Mouse (Mus musculus) CD4-positive, CD25-positive, alpha-beta regulatory T cell, adult 4 months (primary cell): Measurements from ENCODE around the gene Pbld2. TPM values are rescaled to one million over a fixed set of nuclear protein-coding genes. Genes with fewer than 3 reads are reported as not detected.
"Not testable (repeated sequence)": the region's sequence is repeated elsewhere in the genome, so short reads cannot be mapped to it uniquely, and the experiment has no call there.

Experiments used
- ATAC-seq: one replicate; pipeline ENCODE4 v1.8.0; 2017
- polyA plus RNA-seq, 2 experiments: library from polyadenylated mRNA; unstranded; fragments of 100-300 nt; shearing (Covaris generic); gene quantifications; one replicate each; pipeline ENCODE4 v1.2.1; 2017

Pbld2 gene
- polyA plus RNA-seq, 2 experiments from 2014 or later, result 0.46 to 0.95 TPM

DNA sequence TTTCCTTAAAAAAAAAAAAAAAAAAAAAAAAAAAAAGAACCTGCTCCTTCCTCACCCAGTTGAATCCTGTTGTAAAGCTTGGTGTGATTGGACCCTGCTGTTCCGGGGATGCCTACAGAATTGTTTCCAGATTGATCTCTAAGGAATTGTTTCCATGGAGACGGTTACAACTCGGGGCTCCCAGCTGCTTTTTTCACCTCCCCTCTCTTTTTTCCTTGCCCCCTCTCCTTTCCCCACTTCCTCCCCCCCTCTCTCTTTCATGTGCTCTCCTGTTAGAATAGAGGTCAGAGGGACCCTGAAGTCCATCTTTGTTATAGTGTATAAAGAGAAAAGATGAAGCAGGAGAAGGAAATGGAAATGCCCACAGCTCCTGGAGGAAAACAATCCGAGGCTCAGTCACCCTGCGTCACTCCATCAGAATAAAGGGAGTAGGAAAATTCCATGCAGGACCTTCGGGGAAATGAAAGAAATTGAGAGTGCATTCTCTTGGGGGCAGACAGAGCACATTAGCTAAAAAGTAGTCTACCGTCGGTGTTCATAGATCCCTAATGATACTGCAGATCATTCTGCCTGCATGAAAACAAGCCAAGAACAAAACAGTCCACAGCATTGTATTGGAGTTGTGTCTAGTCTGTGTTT is 2.2 kb downstream of the Pbld2 start:
- no peak for ATAC-seq

DNA sequence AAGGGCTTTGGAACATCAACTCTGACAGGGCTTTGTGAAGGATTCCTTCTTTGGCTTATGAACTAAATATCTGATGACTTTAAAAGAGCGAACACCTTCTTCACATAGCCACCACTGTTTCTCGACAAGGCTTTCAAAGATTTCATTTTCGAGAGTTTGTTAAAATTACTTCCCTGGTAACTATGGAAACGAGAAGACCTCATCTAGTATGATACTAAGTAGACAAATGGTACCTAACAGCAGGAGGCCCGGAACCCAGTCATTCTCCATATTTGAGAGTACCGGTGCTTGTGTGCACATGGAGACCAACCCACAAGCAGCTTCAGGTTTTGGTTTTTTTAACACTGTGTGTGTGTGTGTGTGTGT is 2.7 kb downstream of the Pbld2 start:
- ATAC-seq, result no peak

DNA sequence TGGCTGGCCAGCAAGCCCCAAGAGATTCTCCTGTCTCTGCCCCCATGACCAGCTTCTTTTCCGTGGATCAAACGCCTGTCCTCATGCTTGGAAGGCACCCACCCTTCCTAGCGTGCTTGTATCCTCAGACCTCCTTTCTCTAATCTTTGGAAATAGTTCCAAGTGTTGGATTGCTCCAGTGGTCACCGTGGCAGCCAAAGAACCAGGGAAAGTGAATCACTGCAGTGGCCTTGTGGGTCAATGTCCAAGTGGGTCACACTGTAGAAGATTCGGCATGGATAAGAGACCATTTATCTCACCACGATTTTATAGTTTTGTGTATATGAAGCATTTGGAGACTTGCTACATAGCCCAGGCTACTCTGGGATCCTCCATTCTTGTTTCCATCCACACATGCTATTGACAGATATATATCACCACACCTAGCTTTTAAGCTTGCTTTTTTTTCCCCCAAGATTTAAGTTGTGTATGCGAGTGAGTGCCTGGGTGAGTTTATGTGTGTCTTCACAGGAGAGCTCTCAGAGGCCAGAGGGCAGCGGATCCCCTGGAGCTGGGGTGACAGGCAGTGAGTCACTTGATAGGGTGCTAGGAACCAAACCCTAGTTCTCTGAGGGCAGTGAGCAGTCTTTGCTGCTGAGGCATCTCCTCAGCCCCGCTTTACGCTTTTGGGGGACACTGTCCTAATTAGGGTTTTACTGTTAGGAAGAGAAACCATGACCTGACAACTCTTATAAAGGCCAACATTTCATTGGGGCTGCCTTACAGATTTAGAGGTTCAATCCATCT is 3.5 kb downstream of the Pbld2 start:
- ATAC-seq, result no peak

DNA sequence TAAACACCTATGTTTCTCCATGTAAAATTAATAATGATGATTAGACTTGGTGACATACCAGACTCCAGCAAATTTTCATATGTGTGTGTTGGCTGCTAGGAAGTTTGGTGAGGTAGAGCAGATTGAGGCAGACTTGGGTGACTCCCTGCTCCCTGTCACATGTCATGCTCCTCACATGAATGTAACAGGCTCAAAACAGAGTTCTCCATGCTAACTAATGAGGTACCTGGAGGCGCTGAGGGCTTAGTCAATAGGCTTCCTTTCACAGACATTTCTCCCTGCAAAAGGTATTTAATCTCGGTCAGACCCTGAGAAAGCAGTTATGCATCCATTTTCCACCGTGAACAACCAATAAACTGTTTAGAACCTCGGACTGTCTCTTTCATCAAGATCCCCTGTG is 4.3 kb downstream of the Pbld2 start:
- ATAC-seq, result no peak

DNA sequence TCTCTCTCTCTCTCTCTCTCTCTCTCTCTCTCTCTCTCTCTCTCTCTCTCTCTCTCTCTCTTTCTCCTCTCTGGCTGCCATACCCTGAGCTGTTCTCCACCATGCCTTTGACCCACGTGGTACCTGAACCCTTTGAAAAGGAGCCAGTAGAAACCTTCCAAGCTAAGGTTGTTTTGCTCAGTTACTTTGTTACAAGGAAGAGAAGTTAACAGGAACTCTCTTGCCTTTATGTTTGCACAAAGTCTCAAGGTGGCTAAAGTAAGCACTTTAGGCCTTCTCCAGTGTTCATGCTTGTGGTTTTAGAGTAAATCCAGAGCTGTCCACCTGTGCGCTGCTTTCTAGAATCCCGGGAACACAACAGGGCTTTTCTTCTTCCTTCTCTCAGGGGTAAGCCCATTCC is 8.2 kb downstream of the Pbld2 start:
- ATAC-seq, result no peak

DNA sequence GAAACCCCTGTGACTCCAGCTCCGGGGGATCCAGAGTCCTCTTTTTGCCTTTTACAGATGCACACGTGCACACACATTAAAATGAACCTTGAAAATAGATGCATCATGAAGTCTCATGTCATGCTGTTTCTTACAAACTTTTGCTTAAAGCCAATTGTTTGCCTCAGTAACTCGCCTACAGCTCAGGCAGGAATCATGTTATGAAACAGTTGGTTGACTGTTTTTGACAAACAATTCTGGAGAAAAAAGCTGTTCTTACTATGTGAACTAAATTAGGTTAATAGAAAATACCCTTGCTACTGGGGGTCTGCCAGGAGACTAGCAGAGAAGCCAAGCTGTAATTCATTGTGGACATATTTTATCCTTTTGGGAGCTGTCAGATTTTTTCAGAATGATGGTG is 8.8 kb downstream of the Pbld2 start:
- ATAC-seq, result no peak

DNA sequence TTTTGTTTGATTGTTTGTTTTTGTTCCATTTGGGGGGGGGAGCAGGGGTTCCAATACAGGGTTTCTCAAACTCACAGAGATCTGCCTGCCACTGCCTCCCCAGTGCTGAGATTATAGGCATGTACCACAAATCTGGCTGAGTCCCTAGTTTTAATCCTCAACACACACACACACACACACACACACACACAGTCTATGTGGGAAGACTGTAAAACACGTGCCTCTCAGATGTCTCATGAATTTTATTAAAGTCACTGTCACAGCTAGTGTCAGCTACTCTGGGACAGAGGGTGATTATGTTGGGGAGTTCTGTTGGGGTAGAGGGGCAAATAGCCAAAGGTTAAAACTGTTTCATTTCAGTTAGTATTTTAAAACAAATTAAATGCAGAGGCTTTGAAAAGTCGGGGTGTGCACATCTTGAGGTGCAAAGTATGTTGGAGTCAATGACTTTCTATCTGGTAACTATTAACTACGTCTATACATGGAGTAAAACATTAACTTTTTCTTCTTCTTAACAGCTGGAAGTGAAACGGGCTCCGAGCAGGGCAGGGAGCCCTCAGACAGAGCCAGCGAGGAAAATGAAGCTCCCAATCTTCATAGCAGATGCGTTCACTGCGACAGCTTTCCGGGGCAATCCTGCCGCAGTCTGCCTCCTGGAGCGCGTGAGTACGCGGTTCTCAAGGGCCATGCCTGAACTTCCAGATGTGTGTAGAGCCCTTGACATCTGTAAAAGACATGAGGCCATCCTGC is 14.6 kb downstream of the Pbld2 start:
- no peak for ATAC-seq

DNA sequence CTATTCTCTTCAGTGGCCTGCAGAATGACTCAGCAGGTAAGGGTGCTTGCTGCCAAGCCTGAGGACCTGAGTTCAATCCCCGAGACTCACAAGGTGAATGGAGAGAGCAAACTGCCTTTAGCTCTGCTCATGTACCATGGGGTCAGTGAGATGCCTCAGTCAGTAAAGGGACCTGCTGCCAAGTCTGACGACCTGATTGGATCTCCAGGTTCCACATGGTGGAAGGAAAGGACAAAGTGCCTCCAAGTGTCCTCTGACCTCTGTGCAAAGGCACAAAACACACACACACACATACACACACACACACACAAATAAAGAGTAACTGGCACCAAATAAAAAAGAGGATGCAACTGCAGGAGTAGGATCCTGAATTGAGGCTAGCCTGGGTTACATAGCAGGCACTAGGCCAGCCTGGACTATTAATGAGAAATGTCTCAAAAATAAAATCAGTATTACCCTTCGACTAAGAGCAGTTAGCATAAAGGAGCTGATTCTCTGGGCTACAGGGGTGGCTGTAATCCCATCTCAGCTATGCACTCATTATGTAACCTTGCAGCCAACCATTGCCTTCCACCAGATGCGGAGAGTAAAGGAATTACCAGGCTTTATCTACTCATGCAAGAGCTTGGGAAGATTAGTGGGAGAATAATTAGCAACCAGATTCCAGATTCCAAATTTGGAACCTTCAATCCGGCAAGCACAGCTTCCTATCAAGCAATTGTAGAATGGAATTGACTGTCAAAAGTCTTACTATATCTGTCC is 15.9 kb downstream of the Pbld2 start:
- no peak for ATAC-seq

DNA sequence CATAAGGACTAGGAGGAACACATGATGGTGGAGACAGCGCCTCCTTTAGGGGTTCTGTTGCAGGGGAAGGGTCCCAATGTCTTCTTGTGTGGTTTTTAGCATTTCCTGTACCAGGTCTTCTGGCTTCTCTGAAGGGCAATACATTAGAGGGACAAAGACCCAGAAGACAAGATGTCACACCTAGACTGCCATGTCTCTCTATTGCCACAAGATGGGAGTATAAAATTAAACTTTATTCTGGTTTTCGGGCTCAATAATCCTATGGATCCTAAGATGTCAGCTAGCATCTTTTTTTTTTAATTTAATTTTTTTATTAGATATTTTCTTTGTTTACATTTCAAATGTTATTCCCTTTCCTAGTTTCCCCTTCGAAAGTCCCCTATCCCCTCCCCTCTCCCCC is 19.0 kb downstream of the Pbld2 start:
- no peak for ATAC-seq

DNA sequence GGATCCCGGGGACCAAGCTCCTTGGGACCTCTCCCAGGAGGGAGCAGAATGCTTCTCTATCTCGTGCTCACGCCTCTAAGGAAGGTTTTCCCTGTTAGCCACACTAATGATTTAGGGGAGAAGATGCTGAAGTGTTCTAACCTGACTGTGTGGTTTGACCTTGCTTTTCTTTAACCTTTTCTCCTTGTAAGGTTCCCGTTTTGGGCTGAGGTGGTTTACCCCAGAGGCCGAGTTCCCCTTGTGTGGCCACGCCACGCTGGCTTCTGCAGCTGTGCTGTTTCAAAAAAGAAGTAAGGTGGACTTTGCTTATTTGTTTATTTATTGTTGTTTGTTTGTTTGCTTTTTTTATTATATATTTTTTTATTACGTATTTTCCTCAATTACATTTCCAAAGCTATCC is 23.6 kb downstream of the Pbld2 start:
- no peak for ATAC-seq

DNA sequence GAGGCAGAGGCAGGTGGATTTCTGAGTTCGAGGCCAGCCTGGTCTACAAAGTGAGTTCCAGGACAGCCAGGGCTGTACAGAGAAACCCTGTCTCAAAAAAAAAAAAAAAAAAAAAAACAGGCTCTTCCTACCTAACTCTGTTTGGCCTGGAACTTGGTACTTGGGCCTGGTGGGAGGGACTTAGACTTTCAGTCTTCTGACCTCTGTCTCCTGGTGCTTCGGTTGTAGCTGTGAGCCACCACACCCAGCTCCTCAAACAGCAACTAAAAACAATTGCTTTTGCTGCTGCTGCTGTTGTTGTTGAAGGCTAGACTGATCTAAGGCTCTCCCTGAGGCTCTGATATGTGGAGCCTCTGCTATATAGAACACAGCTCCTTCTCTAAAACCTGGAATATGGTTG is 25.0 kb downstream of the Pbld2 start:
- ATAC-seq, result no peak

DNA sequence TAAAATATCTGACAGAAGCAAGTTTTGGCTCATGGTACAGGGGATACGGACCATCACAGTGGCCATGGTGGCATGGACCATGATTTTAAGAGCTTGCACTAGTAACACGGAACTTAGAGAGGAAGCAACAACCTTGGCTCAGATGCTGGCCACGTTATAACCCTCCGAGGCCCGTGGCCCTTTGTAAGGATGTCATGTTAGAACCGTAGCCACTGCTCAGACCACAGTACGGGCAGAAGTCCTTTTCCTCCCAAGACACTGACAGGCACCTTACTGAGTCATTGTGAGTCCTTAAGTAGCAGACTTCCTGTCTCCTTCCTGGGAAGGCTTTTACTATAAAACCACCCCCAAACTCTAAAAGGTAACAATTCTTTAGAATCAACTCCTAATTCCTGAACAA is 27.2 kb downstream of the Pbld2 start:
- no peak for ATAC-seq

DNA sequence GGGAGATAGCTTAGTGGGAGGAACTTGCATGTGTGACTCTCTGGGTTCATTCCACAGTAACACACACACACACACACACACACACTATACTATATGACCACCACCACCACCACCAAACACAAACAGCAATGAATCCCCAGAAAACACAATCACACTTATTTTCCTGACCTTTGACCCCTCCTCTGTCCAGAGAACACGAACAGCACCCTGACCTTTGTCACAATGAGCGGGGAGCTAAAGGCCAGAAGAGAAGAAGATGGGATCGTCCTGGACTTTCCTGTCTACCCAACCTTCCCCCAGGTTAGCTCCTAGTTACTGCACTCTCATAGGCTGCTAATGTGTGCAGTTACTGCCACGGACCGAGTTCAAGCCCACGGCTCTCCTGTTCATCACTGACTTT is 27.9 kb downstream of the Pbld2 start:
- ATAC-seq, result no peak

DNA sequence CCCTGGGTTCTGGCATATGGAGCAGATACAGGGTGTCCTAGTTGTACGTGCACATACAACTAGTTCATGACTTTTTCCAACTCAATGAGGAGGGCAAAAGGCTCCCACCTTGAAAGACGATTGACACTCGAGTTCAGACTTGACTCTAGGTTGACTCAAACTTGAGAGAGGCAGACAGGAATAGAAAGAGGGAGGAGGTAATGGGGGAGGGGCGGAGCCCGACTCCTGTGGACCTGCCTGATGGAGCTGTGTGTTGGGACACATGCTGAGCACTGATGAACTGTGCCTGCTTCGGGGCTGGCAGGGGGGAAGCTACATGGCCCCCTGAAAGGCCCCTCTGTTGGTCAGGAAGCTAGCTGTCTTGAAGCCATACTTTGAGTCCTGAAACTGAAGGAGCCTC is 28.9 kb downstream of the Pbld2 start:
- no peak for ATAC-seq

DNA sequence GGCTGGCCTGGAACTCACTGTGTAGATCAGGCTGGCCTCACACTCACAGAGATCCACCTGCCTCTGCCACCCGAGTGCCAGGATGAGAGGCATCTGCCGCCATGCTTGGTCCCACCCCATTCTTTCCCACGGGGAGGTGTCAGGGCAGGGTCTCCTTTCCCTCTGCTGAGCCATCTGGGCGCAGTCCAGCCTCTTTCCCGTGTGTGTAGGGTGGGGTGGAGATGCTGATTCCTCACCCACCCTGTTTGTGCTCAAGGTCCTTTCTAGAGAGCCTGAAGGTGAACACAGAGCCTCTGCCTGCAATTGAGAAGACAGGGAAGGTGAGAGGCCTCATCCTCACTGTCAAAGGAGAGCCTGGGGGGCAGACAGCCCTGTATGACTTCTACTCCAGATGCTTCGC is 30.0 kb downstream of the Pbld2 start:
- ATAC-seq, result not testable (repeated sequence)

DNA sequence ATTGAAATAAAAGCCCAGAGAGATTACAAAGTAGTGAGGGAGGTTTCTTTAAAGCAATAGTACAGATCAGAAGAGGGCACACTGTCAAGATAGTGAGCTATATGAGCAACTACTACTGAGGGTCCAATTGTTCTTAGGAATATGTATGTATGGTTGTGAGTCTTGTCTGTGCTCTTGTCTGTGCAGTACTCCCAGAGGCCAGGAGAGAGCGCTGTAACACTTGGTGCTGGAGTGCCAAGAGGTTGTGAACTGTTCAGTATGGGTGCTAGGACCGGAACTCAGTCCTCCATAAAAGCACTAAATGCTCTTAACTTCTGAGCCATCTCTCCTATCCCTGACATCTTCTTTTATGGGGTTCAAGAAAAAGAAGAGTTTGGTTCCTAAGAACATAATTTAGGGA is 30.5 kb downstream of the Pbld2 start:
- no peak for ATAC-seq

DNA sequence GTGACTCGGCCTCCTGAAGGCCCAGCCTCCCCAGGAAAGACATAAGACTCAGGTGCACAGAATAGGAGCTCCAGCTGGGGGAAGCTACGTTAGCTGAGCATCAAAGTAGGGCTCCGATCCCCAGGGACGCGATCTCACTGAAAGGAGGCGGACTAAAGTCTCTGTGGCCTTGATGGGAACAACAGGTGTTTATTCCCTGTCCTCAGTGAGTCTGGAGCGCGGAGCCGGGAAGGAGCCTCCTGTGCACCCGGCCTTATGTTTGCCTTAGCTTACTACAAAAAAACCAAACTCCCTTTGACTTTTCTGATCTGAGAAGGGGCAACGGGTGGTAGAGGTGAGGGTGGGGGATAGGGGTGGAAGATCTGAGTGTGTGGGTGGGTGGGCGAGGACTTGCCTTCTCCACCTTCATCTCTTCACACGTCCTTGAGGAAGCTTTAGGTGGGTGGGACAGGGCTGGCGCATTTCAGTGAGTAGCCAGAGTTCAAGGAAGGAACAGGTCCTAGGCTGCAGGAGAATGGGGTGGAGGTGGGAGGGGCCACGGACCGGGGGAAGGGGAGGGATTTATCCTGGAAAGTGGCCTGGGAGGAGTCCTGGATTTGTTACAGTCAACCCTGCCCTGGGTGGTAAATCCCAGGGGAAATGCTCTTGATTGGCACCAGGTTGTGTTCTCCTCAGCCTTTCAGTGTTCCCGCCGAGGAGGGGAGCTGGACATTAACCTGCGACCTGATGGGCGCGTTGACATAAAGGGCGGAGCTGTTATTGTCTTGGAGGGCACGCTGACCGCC is 33.0 kb downstream of the Pbld2 start:
- no peak for ATAC-seq

DNA sequence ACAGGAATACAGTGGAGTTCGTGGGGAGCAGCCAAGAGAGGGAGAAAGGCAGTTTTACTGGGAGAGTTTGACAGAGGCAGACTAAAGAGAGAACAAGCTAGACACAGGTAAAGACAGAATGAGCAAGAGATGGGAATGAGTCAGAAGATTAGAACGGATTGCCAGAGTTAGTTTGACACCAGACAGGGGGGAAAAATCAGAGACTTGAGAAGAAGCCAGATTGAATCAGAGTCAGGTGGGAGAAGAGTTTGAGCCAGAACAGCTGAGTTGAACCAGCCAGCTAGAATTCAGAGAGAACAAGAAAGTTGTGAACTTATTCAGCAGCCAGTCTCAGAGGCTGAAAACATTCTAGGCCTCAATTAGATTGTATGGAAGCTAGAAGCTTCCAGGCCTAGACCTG is 35.7 kb downstream of the Pbld2 start, which contains the start of gene Pbld1:
TSS of gene Pbld1 (plus strand) at position 301 of the 400 bp plus-strand sequence.
- ATAC-seq, result no peak

DNA sequence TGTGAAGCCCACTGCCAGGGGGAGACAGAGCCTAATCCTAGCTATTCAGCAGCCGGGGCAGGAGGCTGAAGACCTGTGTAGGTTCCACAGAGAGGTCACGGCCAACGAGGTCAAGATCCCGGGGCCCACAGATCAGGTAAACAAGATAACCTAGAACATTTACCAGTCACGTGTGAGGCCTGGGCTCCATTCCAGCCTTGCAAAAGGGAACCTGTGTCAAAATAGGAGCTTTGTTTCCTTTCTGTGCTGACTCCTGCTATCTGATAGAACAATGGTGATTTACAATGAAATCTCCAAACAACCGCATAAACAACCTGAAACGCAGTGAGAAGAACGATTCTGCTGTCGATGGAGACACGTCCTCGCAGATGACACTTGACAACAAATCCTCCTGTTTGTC is 36.3 kb downstream of the Pbld2 start:
- ATAC-seq, result no peak

DNA sequence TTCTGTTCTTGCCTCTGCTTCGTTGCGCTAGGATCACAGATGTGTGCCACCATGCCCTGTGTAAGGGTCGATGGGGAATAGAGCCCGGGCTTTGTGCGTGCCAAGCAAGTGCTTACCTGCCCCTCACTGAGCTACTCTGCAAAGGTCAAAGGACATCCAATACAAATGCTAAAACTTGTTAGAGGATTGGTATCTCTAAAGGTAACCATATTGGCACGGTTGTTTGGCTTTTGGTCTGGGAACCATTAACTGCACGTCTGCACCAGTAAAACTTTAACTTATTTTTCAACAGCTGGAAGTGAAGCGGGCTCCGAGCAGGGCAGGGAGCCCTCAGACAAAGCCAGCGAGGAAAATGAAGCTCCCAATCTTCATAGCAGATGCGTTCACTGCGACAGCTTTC is 37.2 kb downstream of the Pbld2 start:
- ATAC-seq, result no peak

DNA sequence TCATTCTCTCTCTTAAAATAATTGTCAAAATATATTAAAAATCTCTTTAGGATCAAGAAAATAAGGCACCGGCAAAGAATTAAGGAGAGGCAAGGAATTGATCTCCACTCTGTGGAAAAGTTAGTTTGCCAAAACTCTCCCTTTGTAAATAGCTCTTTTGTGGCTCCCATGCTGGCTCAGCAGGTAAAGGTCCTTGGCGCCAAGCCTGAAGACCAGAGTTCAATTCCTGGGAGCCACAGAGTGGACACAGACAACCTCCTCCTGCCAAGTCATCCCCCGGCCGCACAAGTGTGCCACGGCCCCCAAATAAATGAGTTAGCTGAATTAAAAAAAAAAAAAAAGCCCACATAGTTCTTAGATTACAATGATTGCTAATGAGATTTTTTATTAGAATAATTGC is 38.6 kb downstream of the Pbld2 start:
- ATAC-seq, result no peak

DNA sequence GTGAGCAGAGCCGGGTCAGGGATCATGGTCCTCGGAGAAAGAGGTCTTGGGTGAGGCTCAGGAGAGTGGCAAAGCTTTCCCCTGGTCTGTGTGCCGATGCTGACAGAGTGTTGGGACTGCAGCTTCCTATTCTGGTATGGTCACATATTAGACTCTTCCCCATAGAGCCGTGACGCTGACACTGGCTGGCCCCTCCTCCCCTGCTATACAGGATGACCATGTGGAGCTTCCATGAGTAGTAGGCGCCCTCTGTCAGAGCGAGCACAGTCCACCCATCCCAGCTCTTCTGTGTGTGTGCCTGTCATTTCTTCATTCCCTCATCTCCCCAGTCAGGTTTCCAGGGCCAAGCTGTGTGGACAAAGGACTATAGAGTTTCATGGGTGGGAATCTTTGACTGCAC is 39.2 kb downstream of the Pbld2 start:
- no peak for ATAC-seq
